In the genomic region with DNA sequence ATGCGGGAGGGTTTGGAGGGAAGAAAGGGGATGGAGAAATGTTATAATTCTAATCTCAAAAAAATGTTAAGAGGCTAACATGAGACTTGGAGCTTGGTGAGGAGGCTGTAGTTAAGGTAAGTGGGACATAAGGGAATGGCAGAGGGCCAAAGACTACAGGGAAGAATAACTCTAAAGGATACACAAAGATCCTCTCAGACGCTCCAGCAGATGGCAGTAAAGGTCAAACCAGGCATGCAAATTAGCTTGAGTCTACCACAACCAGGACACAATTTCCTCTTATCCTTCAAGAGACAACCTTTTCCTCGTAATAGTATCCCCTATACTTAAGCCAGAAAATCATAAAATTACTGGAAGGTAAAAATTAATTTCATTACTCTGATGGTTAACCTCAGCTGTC, we compare ENCODE assay signal across 8 mouse cellular contexts.
DNase-seq lines count a peak whose midpoint lies in the region; ATAC-seq and TF ChIP-seq lines count a peak whose summit lies in the region.

No protein-coding gene starts in this region.

- TF ChIP-seq RAD21 in MEL (IDR thresholded peaks at IDR 0.05; ENCODE audit: low read depth, low read length), result peak; percentile 71

- no peaks in the 10 kb centered on the region for H3K9me3 ChIP-seq in kidney, embryonic 15.5 days (replicated peaks)
- no peaks in the 10 kb centered on the region for H3K9me3 ChIP-seq in MEL (replicated peaks; ENCODE audit: insufficient read depth, low read length)
- no peaks in the 10 kb centered on the region for H3K9me3 ChIP-seq in liver, postnatal 0 days (ENCODE audit: low read length)

- no peak overlapping the region for H3K4me3 ChIP-seq in kidney, embryonic 15.5 days (replicated peaks)
- H3K4me3 ChIP-seq in MEL (ENCODE audit: control insufficient read depth in 1 of 2, insufficient read depth in 1 of 2, low read depth in 2 of 2, low read length in 2 of 2), result no peak overlapping the region
- H3K4me3 ChIP-seq in liver, postnatal 0 days (ENCODE audit: low read depth, low read length), result no peak overlapping the region

- DNase-seq in kidney, adult 18-20 months, result peak; percentile 32
- peak; percentile 52 for DNase-seq in MEL (ENCODE audit: low read depth, low spot score)
- DNase-seq in c-Kit-positive CD71-negative TER-119-negative erythroid progenitor cells, embryonic 14.5 days (ENCODE audit: low read depth), result peak; percentile 5
- DNase-seq in heart, postnatal 10 days, result peak; percentile 55 to 60
- peak; percentile 17 for DNase-seq in liver, postnatal 0 days
- DNase-seq in thymus, postnatal 14 days, result peak; percentile 30
- DNase-seq in urinary bladder, adult 18-20 months (ENCODE audit: low spot score in 2 of 2), result no peak

- no peak for TF ChIP-seq EP300 in MEL (IDR thresholded peaks at IDR 0.05; ENCODE audit: low read depth in 1 of 2, low read length in 2 of 2)
- no peak for TF ChIP-seq EP300 in liver, postnatal 0 days (IDR thresholded peaks at IDR 0.05; ENCODE audit: low read depth)

- H3K9ac ChIP-seq in kidney, embryonic 15.5 days, result no peak overlapping the region
- no peak overlapping the region for H3K9ac ChIP-seq in MEL (ENCODE audit: control insufficient read depth, low read depth, low read length, poor library complexity, severe bottlenecking)
- no peak overlapping the region for H3K9ac ChIP-seq in liver, postnatal 0 days (replicated peaks)

- TF ChIP-seq CTCF in MEL (IDR thresholded peaks at IDR 0.05 in 2 of 3, conservative IDR thresholded peaks at IDR 0.05 in 1 of 3; ENCODE audit: control insufficient read depth in 1 of 3, insufficient read depth in 1 of 3, low read depth in 2 of 3, low read length in 3 of 3, poor library complexity in 1 of 3, severe bottlenecking in 1 of 3), result peak; percentile 31 to 63 (median 37); a peak in 5 of 6 replicates
- TF ChIP-seq CTCF in liver, postnatal 0 days (IDR thresholded peaks at IDR 0.05; ENCODE audit: low read depth), result peak; percentile 55

- H3K4me1 ChIP-seq in kidney, embryonic 15.5 days, result no peaks in the 10 kb centered on the region
- no peaks in the 10 kb centered on the region for H3K4me1 ChIP-seq in MEL (ENCODE audit: control insufficient read depth in 1 of 2, insufficient read depth in 2 of 2, low read length in 2 of 2)
- no peaks in the 10 kb centered on the region for H3K4me1 ChIP-seq in liver, postnatal 0 days (ENCODE audit: insufficient read depth)

- no peaks in the 10 kb centered on the region for H3K36me3 ChIP-seq in kidney, embryonic 15.5 days
- H3K36me3 ChIP-seq in MEL (ENCODE audit: control insufficient read depth in 1 of 2, insufficient read depth in 2 of 2, low read length in 2 of 2), result no peaks in the 10 kb centered on the region
- H3K36me3 ChIP-seq in liver, postnatal 0 days (replicated peaks; ENCODE audit: insufficient read depth, low read length), result no peaks in the 10 kb centered on the region

- H3K4me2 ChIP-seq in kidney, embryonic 15.5 days, result no peak overlapping the region
- no peak overlapping the region for H3K4me2 ChIP-seq in liver, postnatal 0 days (ENCODE audit: low read depth, low read length)

- no peak for TF ChIP-seq POLR2A in MEL (IDR thresholded peaks at IDR 0.05; ENCODE audit: control insufficient read depth in 1 of 2, insufficient read depth in 1 of 2, low read depth in 1 of 2, low read length in 2 of 2, poor library complexity in 1 of 2)

- 63% methylated on average over 3 of the region's 3 CpGs for WGBS in kidney, embryonic 15.5 days
- WGBS in liver, postnatal 0 days (ENCODE audit: insufficient replicate concordance), result 62% methylated on average over 3 of the region's 3 CpGs

- intact Hi-C loops in heart, postnatal 10 days (cut with DNase I), result loop anchor here (5.0 to 10.0 kb wide), 4 partner anchors 118 to 408 kb away; partner anchors contain the start of gene Tbl1x

- no peaks in the 10 kb centered on the region for H3K27me3 ChIP-seq in kidney, embryonic 15.5 days
- no peaks in the 10 kb centered on the region for H3K27me3 ChIP-seq in MEL (ENCODE audit: control insufficient read depth in 1 of 2, insufficient read depth in 2 of 2, low read length in 2 of 2)
- H3K27me3 ChIP-seq in liver, postnatal 0 days (ENCODE audit: insufficient read depth, low read length), result no peaks in the 10 kb centered on the region

- ATAC-seq in kidney, embryonic 15.5 days (replicated peaks; ENCODE audit: low FRiP score), result no peak
- no peak for ATAC-seq in liver, postnatal 0 days

- H3K27ac ChIP-seq in kidney, embryonic 15.5 days, result no peak overlapping the region
- no peak overlapping the region for H3K27ac ChIP-seq in MEL (ENCODE audit: control insufficient read depth, low read depth, low read length)
- H3K27ac ChIP-seq in liver, postnatal 0 days (ENCODE audit: low read depth), result no peak overlapping the region

- H3K79me2 ChIP-seq in MEL (ENCODE audit: control insufficient read depth, insufficient read depth, low read length, poor library complexity), result no peaks in the 10 kb centered on the region

TF ChIP-seq in MEL, 35 proteins besides CTCF, POLR2A, EP300 and RAD21:
- peak; percentile 78 for TF ChIP-seq SMC3 (IDR thresholded peaks at IDR 0.05; ENCODE audit: low read depth, low read length)
- TF ChIP-seq NELFE (IDR thresholded peaks at IDR 0.05; ENCODE audit: low read depth, low read length), result no peak
- TF ChIP-seq ZC3H11A (IDR thresholded peaks at IDR 0.05; ENCODE audit: low read depth, low read length), result peak; percentile 77
- TF ChIP-seq MXI1 (IDR thresholded peaks at IDR 0.05; ENCODE audit: low read depth, low read length), result no peak

Comparison
In these comparisons a context has a peak if more than half of its experiments do, and no peak if none do; other contexts are left out.
1. DNase-seq: peak in kidney, adult 18-20 months (single experiment), MEL (single experiment), c-Kit-positive CD71-negative TER-119-negative erythroid progenitor cells, embryonic 14.5 days (single experiment), heart, postnatal 10 days (2 of 2), liver, postnatal 0 days (single experiment) and thymus, postnatal 14 days (single experiment); none in urinary bladder, adult 18-20 months (0 of 2).